Mouse (Mus musculus) T-helper 2 cell (primary cell): ENCODE measurements around the gene Arl5a.

ENCODE experiments used
- in situ Hi-C: fragments of 300-600 bp; cut with MboI, MseI; formaldehyde crosslinking; loops from one replicate; pipeline ENCODE4 v1.15.1; 2025; ENCODE audit warnings: high pct_unique_total_duplicates

The Arl5a gene

DNA sequence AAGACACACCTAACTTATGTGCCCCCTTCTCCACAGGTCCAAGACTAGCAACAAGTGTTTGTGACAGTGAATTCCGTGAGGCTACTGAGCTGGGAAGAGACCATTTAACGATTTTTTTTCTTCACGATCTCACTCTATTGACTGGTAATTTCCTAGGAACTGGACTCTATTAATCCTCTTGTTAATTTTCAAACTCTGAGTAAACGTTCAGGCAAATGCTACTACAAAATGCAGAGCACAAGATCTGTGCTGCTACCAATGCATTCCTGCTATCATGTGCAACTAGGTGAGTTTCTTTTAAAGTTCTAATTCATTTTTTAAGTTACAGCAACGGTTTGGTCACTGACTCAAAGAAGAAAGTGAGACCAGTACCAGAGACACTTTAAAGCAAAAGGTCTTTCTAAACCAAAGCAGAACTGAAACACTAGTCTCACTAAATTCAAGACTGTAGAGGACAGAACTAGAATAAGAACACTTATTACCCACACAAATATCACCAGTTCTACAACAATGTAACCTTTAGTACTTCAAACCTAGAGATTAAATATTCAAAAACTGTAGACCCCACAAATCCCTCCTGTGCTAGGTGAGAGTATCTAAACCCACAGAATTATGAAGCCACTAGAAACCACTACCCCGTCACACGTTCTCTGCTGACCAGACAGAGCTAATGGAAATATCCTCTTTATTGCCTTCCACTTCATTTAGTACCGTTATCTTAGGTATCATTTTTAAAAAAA lies 1.7 kb downstream of the Arl5a start:
- in situ Hi-C loops = no loop called here

DNA sequence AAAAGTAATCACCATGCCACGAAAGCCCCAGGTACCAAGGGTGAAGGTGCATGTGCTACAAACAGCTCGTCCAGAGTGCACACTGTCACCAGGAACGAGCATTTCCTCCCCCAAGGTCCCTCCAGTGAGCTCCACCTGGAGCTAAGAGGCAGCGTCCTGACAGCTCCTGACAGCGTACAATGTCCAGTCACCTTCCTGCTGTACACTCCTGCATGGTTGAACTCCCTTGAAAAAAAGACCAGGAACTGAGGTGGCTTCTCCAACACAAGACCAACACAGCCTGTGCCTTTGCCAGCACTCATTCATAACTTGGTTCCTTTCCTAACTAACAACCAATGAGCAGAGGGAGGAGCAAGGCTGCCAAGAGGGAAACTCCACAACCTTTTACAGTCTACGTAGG lies 3.5 kb downstream of the Arl5a start:
- in situ Hi-C loops = no loop called here

DNA sequence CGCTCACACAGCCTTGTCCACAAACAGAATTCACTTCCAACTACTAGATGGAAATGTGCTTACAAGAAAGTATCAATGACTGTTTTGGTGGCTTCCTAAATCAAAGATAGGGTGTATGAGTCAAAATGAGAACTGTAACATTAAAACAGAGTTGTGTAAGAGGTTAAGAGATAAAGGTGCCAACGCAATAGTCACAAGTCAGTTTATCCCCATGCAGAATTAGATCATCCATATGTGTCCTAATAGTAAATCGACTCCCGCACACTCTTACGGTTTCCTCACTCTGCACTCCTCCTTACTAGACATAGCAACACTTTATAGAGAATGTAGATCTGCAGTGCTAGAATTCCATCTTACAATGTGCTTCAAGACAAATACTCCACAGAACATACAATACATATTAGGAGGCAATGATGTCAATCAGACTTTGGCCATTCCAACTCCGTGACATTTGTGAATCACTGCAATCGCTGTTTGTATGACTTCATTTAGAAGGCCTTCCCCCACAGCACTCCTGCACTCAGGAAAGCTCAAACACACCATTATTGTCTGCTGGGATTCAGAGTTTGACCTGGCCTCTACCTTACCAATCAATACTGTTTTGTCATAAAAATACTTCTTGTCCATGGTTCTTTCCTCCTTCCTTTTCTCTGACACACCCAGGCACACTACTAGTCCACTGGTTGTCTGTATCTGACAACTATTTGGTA lies 4.5 kb downstream of the Arl5a start:
- in situ Hi-C loops = no loop called here

DNA sequence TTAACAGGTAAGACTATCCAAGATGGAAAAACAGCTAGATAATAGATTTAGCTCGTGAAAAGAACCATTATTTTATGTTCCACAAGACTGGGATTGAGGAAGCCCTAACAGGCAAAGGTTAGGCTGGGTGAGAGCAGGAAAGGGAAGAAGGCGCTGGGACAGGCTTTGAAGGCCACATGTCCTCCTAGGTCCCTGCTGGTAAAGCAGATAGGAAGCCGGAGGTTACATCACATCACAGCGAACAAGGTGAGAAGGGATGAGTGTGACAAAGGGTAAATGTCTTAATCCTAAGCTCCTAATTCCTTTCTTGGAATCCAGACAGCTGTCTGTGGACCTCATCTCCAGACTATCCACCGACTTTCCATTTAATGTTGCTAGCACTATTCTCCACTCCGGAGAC lies 5.4 kb downstream of the Arl5a start:
- in situ Hi-C loops = no loop called here

DNA sequence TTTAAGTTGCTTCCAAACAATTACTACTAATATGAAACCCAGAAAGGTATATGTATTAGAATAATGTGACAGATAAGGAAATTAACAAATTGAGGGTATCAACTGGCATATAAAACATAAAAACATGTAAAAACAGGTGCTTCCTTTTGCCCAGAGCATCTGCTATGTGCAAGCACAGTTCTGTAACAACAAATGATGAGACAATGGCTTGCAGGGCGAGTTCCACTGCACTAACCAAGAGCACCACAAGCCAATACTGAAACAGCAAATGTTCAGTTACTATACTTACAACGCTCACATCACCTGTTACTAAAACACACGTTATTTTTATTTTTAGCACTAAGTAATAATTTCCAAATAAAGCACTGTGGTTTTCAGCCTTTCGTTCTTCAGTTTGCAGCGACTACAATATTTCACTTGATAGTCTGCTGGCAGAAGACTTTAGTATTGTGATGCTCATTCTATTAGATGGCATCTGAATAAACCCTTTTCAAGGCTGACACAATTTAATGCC lies 12.1 kb downstream of the Arl5a start:
- in situ Hi-C loops = no loop called here

DNA sequence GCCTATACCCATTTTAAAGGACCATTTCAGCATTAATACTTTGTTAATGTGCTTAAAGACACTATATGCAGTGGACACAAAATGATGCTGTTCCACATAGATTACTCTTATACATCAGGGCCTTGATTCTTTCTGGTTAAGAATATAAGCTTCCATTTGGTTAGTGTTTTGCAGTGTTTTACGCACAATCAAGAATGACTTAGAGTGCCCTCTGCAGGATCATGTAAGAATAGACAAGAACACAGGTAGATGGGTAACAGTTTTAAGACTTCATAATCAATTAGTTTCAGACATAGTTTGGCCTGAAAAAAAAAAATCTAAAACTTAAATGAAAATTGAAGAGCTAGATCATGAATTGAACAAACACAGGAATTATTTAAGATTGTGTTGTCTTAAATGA lies 18.2 kb downstream of the Arl5a start:
- in situ Hi-C loops = loop anchor here (5.0 kb wide), 1 partner anchor 94 kb away; no protein-coding TSS in a partner anchor

DNA sequence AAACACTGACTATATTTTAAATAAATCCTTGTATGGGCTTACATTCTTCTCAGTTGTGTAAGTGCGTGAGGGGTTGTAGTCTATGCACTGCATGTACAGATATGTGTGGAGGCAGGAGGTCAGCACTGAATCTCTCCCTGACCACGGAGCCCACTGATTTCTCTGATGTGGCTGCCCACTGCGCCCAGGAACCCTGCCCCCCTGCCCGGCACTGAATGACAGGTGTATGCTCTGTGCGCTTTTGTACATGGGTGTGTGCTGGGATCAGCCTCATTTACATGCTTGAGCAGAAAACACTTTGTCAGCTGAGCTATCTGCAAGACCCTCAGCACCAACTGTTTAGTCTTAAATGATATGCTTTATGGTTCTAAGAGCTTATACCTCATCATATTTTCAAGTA lies 19.5 kb downstream of the Arl5a start:
- in situ Hi-C loops = loop anchor here (5.0 kb wide), 1 partner anchor 93 kb away; no protein-coding TSS in a partner anchor

DNA sequence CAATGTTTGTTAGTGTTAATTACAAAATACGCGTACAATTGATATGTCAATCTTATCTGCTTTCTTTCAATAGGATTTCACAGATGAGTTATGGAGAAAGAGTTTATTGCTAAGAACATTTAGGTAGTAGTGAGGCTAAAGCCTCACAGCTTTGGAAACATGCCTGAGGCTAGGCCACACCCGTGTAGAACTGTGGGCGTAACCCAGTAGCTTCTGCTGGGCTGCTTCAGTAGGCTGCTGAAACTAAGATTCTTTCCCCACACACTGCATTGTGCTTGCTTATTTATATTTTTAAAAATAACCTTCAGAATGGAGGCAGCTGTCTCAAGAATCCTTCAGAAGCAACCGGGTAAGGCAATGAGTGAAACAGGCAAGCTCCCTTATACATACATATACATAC lies 30.2 kb downstream of the Arl5a start:
- in situ Hi-C loops = no loop called here

DNA sequence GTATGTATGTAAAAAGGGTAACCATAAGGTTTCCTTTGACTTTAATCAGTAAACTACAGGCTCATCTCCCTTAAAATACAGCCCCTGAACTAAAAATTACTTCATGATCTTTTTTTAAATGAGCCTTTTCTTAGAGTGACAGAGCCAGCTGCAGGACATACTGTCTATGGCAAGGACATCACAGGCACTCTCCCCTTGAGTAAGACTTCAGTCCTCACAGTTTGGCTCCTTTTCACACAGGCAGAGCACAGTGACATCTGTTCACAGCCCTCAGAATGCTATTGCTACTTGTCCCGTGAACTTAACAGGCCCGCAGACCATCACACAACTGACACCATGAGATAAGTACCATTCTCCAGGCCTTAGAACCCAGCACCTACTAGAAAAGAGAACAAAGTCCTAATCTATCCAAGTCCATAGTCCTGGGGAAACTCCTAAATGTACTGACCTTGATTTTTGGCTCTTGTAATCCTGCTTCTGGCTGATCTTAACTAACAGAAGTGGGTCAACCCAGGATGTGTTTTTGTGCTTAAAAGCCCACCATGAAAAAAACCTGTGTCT lies 34.2 kb downstream of the Arl5a start:
- in situ Hi-C loops = no loop called here

DNA sequence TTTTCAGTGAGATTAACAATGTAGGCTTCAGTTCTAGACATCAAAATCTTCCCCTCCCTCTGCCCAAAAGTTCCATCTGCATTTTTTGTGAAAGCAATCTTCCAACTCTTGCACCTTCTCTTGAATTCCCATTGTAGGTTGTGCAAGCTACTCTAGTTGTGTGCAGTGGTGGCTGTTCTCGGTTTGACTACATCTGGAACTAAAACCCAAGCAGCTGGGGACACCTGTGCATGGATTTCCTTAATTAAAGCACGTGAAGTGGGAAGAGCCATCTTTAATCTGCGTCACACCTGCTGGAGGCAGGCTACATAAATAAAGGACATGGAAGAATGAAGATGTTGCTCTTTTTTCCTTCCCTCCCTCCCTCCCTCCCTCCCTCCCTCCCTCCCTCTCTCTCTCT lies 34.7 kb downstream of the Arl5a start:
- in situ Hi-C loops = no loop called here

DNA sequence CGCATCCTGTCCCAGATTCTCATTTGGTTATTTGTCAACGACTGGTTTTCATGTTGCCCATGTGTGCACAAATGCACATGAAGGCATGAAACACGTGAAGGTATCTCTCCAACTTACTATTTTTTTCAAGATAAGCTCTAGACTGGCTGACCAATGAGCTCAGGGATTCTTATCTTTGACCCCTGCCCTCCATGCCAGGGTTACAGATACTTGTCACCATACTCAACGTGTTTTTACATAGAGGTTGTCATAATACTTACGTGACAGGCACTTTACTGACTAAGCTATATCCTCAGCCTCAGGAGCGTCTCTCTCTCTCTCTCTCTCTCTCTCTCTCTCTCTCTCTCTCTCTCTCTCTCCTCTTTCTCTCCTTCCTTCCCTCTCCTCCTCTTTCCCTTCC lies 38.2 kb downstream of the Arl5a start:
- in situ Hi-C loops = no loop called here

DNA sequence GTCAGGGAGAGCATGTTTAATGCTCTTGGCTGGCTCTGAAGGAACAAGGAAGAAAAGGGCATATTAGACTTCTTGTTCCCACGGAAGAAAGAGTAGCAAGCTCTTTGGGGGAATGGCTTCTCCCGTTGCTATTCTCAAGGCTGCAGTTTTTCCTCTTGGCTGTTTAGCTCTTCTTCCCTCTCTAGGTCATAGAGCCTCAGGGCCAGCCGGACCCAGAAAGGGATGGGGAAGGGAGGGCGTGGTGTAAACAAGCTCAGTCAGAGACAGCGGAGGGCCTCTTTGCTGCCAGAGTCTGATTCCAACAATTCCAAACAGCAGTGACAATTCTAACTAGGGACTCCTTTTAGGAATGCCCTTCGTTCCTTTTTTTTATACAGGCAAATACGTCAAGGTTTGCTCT lies 38.7 kb downstream of the Arl5a start:
- in situ Hi-C loops = no loop called here

DNA sequence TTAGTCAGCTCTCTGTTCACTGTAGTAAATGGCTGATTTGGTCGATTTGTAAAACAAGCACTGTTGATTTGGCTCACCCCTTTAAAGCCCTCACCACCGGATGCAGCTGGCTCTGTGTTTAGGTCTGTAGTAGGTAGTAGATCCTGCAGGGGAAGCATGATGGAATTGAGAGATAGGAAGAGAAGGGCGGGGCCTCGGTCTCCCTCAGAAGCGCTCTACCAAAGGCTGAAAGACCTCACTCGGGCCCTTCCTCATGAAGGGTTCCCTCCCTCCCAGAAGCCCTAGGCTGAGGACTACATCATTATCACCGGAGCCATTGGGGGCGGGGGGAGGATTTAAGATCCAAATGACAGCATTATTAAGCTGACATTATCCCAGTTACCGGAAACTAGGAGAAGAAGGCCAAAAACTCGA lies 45.8 kb downstream of the Arl5a start:
- in situ Hi-C loops = no loop called here

DNA sequence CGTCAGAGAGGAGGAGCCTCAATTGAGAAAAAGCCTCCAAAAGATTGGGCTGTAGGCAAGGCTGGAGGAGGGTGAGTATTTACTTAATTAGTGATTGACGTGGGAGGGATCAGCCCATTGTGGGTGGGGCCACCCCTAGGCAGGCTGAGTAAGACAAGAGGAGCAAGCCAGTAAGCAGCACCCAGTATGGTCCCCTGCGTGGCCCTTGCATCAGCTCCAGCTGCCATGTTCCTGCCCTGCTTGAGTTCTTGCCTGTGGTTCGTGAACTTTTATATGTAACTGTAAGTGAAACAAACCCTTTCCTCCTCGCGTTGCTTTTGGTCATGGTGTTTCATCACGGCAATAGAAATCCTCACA lies 46.3 kb downstream of the Arl5a start, which contains the start of gene Neb:
TSS of gene Neb (minus strand) at position 27 of the 357 bp plus-strand sequence.
- in situ Hi-C loops = no loop called here

DNA sequence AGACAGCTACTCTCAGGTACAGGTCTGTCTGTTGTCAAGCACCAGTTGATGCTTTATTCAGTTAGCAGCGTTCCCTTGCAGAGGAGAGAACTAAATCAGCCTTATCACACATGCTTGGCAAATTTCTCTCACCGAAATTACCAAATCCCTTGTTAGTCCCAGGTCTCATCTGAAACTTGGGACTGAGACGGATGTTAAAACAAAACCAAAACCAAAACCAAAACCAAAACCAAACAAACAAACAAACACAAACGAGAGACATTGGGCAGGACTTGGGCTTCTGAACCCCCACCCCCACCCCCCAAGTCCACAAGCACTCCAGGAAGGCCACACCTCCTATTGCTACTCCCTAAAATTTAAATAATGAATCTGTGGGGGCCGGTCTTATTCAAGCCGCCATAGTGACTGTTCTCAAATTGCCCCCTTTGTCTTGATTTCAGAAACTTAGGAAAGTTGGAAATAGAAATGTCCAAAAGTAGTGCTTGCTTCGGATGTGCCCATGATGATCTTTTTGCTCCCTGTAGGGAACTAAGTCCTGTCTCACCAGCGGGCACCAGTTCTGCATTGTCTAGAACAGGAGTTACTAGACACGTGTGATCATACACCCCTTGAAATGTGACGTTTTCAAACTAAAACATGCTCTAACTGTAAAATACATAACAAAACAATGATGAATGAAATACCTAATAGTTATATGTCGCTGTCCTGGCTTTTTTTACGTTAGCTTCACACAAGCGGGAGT lies 46.8 kb downstream of the Arl5a start:
- in situ Hi-C loops = no loop called here

DNA sequence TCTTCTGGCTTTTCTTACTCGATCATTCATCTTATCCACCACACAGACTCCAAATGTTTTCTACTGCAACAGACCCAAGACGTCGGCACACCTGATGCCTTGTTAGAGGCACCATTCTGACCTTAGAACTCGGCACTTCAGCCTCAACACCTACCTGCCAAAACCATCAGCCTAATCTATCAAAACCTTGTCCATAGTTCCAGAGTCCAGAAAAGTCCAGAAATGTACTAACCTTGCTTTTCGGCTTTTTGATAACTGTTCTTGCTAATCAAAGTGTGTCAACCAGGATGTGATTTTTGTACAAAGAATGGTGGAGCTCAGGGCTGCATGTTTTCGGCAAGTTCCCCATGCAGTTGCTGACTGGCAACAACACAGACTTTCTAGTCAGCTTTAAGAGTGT lies 50.0 kb downstream of the Arl5a start:
- in situ Hi-C loops = loop anchor here (5.0 kb wide), 1 partner anchor 47 kb away; no protein-coding TSS in a partner anchor

DNA sequence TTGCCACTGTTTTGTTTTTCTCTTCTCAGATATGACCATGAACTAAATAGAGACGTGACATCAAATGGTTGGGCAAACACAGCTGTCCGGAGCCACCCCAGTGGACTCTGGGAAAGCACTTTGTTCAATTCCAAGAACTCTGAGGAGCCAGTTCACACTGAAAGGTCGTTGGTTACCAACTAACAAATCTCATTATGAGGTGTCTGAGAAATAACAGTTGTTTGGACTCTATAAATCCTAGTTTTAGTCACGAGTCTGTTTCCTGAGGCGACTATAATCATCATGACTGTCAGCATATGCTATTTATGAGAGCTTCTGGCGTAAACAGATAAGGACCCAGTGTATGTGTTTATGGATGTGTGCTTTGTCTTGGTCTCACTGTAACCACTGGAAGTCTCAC lies 52.2 kb downstream of the Arl5a start:
- in situ Hi-C loops = loop anchor here (5.0 kb wide), 1 partner anchor 45 kb away; no protein-coding TSS in a partner anchor

DNA sequence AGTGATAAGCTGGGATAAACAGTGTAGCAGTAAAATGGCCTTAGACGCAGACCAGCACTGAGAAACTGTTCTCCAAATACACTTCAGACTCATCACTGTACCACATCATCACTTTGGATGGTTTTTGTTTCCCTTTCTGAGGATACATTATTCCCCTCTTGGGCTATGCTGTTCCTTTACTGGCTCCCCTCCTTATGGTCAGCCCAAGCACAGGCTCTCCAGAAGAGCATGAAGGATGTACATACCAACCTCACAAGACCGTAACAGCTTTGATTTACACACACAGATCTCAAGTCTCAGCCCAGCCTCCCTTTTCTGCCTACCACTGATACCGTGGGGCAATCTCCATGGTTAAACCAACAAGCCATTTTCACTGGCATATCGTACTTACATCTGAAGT lies 52.6 kb downstream of the Arl5a start:
- in situ Hi-C loops = loop anchor here (5.0 kb wide), 1 partner anchor 45 kb away; no protein-coding TSS in a partner anchor

DNA sequence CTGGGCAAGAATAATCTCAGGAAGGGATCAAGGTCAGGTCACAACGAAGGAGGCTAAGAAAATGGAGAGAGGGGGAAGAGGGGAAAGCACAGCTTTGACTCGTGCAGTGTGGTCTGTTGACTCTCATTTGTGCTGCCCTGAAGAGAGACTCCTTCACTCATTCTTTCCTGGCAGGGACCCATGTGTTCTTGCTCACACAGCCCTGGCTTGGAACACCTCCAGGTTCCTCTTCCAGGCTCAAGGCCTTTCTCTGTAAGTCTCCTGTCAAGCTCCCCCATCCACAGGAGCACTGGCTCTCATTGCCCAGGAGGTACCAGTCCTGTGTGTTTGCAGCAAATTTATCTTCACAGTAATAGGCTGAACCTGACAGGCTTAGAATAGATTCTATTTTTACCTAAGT lies 53.6 kb downstream of the Arl5a start:
- in situ Hi-C loops = loop anchor here (5.0 kb wide), 1 partner anchor 44 kb away; no protein-coding TSS in a partner anchor

DNA sequence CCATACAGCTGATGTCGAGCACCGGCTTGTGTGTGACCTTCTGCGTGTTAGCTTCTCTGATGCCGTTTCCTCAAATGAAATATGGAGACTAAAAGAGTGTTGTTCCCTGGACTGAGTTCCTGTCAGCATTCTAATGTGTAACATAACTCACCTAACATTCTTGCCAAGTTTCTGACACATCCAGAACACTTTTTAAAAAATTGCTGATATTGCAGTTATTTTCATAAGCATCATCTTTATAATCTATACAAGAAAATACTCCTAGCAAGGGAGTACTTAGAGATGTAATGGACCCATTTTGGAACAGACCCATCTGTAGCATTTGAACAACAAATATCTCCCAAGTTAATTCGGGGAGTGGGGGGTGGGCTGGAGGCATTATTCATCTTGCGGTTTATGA lies 55.1 kb downstream of the Arl5a start:
- in situ Hi-C loops = loop anchor here (5.0 kb wide), 1 partner anchor 42 kb away; no protein-coding TSS in a partner anchor

DNA sequence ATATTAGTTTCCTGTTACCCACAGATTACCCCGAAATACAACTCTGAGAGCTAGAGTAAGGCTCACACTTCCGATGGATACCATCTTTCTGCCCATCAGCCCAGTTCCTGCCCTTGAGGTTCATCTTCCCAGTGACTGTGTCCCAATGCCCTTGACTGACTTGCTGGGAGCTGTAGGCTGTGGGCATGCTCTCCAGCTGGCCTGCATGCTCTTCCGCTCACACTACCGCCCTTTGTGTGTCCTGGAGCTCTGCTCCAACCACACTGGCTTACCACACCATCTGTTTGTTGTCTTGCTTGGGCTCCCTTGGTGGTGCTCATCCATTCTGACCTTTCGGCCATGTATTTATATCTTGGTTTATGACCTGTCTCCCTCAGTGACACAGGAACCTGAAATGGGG lies 57.0 kb downstream of the Arl5a start:
- in situ Hi-C loops = no loop called here

DNA sequence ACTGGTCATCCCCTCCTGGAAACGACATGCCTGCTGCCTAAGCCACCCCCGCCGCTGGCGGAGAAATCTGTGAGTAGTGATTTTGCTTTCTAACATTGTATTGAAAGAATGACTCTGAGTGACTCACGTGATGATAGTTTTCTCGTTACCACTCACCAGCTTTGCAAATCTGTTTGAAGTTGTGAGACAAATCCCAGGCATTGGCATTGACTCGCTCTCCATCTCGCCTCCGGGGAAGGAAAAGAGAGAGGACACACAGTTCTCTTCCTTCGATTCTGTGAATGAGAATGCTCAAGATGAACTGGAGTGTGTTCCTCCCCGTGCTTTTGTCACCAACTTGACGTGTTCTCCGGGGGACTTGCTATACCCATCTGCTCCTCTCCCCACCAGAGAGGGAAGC lies 57.5 kb downstream of the Arl5a start:
- in situ Hi-C loops = no loop called here
